Comparison of ENCODE assay signal across 8 mouse cellular contexts in the genomic region with DNA sequence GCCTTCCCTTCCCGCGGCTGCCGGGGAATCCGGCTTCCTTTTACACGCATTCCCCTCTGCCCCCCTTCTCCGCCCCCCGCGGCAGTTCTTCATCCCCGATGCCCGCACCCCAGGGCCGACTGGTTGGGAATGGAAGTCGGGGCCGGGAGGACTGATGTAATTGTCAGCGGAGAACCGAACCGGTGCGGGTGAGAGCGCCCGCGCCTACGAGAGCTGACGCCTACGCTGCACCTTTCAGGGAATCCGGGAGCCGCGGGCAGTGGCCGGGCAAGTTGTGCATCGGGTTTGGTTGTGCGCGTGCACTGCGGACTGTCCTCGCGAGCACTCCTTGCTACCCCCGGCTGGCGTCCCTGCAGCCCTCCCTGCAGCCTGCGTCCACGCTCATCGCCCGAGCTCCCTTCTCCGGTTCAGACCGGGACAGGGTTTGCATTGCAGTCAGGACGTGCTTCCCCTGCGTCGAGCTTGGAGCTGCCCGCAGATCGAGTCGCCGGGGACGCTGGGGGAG. TPM values are rescaled to one million over a fixed set of nuclear protein-coding genes. Genes with fewer than 3 reads are reported as not detected.
A peak's percentile ranks its signal among the peaks of the same experiment; 100 is the strongest.
DNase-seq lines count a peak whose midpoint lies in the region; ATAC-seq and TF ChIP-seq lines count a peak whose summit lies in the region.

No protein-coding gene starts in this region.

- H3K27ac ChIP-seq in forebrain, embryonic 13.5 days = peak overlapping the region; percentile 69
- no peak overlapping the region for H3K27ac ChIP-seq in heart, embryonic 16.5 days (ENCODE audit: low read length)
- H3K27ac ChIP-seq in liver, embryonic 12.5 days = no peak overlapping the region
- peak overlapping the region; percentile 80 for H3K27ac ChIP-seq in neural tube, embryonic 12.5 days

- peak overlapping the region; percentile 83 for H3K9ac ChIP-seq in forebrain, embryonic 13.5 days
- H3K9ac ChIP-seq in heart, embryonic 16.5 days (ENCODE audit: low read length) = peak overlapping the region; percentile 78
- peak overlapping the region; percentile 60 for H3K9ac ChIP-seq in liver, embryonic 12.5 days
- H3K9ac ChIP-seq in neural tube, embryonic 12.5 days = peak overlapping the region; percentile 87

- peak; percentile 39 for DNase-seq in brain, embryonic 18.5 days (ENCODE audit: low read depth, low spot score)
- DNase-seq in kidney, postnatal 14 days = peak; percentile 74
- peak; percentile 56 for DNase-seq in urinary bladder, adult 2 months (ENCODE audit: low spot score)

- peak overlapping the region; percentile 93 for H3K4me3 ChIP-seq in E14TG2a.4 (replicated peaks; ENCODE audit: low read length)
- H3K4me3 ChIP-seq in forebrain, embryonic 13.5 days = peak overlapping the region; percentile 92
- peak overlapping the region; percentile 76 for H3K4me3 ChIP-seq in heart, embryonic 16.5 days (ENCODE audit: low read length)
- H3K4me3 ChIP-seq in liver, embryonic 12.5 days = peak overlapping the region; percentile 62
- H3K4me3 ChIP-seq in neural tube, embryonic 12.5 days = peak overlapping the region; percentile 83

- peak; percentile 69 for ATAC-seq in forebrain, embryonic 13.5 days
- peak; percentile 64 for ATAC-seq in heart, embryonic 16.5 days (replicated peaks; ENCODE audit: extremely low read depth, insufficient read depth, low FRiP score)
- ATAC-seq in liver, embryonic 12.5 days = peak; percentile 50; the same call in 1 of the 2 replicates
- peak; percentile 74 for ATAC-seq in neural tube, embryonic 12.5 days (ENCODE audit: low FRiP score, low read depth)

- H3K9me3 ChIP-seq in E14TG2a.4 (ENCODE audit: low read length) = no peaks in the 10 kb centered on the region
- H3K9me3 ChIP-seq in forebrain, embryonic 13.5 days (replicated peaks) = no peaks in the 10 kb centered on the region
- no peaks in the 10 kb centered on the region for H3K9me3 ChIP-seq in heart, embryonic 16.5 days (replicated peaks; ENCODE audit: control insufficient read depth, low read length)
- H3K9me3 ChIP-seq in liver, embryonic 12.5 days (replicated peaks) = no peaks in the 10 kb centered on the region
- no peaks in the 10 kb centered on the region for H3K9me3 ChIP-seq in neural tube, embryonic 12.5 days

- H3K36me3 ChIP-seq in E14TG2a.4 (ENCODE audit: insufficient read depth, low read length) = no peaks in the 10 kb centered on the region
- H3K36me3 ChIP-seq in forebrain, embryonic 13.5 days (ENCODE audit: poor library complexity, severe bottlenecking) = no peaks in the 10 kb centered on the region
- no peaks in the 10 kb centered on the region for H3K36me3 ChIP-seq in heart, embryonic 16.5 days (ENCODE audit: control insufficient read depth, insufficient read depth)
- H3K36me3 ChIP-seq in liver, embryonic 12.5 days = no peaks in the 10 kb centered on the region
- H3K36me3 ChIP-seq in neural tube, embryonic 12.5 days = no peaks in the 10 kb centered on the region

- TF ChIP-seq CTCF in E14TG2a.4 (conservative IDR thresholded peaks at IDR 0.05; ENCODE audit: low read length) = no peak

- H3K4me2 ChIP-seq in forebrain, embryonic 13.5 days = peak overlapping the region; percentile 89
- H3K4me2 ChIP-seq in heart, embryonic 16.5 days (ENCODE audit: low read depth, low read length) = peak overlapping the region; percentile 84
- peak overlapping the region; percentile 75 for H3K4me2 ChIP-seq in liver, embryonic 12.5 days
- peak overlapping the region; percentile 88 for H3K4me2 ChIP-seq in neural tube, embryonic 12.5 days (replicated peaks)

- peaks cover 60% of the 10 kb centered on the region for H3K27me3 ChIP-seq in E14TG2a.4 (ENCODE audit: insufficient read depth, low read length)
- peaks cover 17% of the 10 kb centered on the region for H3K27me3 ChIP-seq in forebrain, embryonic 13.5 days
- peaks cover 5% of the 10 kb centered on the region; the same call in 1 of the 2 replicates for H3K27me3 ChIP-seq in heart, embryonic 16.5 days (ENCODE audit: control insufficient read depth, insufficient read depth, low read length)
- peaks cover 72% of the 10 kb centered on the region for H3K27me3 ChIP-seq in liver, embryonic 12.5 days (replicated peaks)
- no peaks in the 10 kb centered on the region for H3K27me3 ChIP-seq in neural tube, embryonic 12.5 days (replicated peaks)

- H3K4me1 ChIP-seq in E14TG2a.4 (replicated peaks; ENCODE audit: low read depth, low read length) = peaks cover 18% of the 10 kb centered on the region
- H3K4me1 ChIP-seq in forebrain, embryonic 13.5 days = peaks cover 13% of the 10 kb centered on the region; the same call in 1 of the 2 replicates
- H3K4me1 ChIP-seq in heart, embryonic 16.5 days (ENCODE audit: control insufficient read depth, insufficient read depth, low read length) = peaks cover 6% of the 10 kb centered on the region; the same call in 1 of the 2 replicates
- H3K4me1 ChIP-seq in liver, embryonic 12.5 days = 0 out of 2 replicates have a peak, but pooled peaks cover 13% of the 10 kb centered on the region
- peaks cover 7% of the 10 kb centered on the region; the same call in 1 of the 2 replicates for H3K4me1 ChIP-seq in neural tube, embryonic 12.5 days

- WGBS in forebrain, embryonic 13.5 days = under 1% methylated on average over 47 of the region's 49 CpGs
- WGBS in heart, embryonic 16.5 days = under 1% methylated on average over 48 of the region's 49 CpGs
- WGBS in liver, embryonic 12.5 days (ENCODE audit: insufficient replicate concordance) = under 1% methylated on average over 49 of the region's 49 CpGs
- under 1% methylated on average over 49 of the region's 49 CpGs for WGBS in neural tube, embryonic 12.5 days

RNA-seq across cellular contexts. Expression of a gene that starts 0.7 kb away (rescaled TPM):
- polyA plus RNA-seq in forebrain, embryonic 13.5 days (2015; fragmentation: Nextera tagmentation; extraction: Ambion mirVana) = 14.5 and 15.6 TPM in 2 replicates
- polyA plus RNA-seq in heart, embryonic 16.5 days (2015; fragmentation: Nextera tagmentation; extraction: Ambion mirVana) = 5.9 and 6.0 TPM in 2 replicates
- 1.5 and 1.9 TPM in 2 replicates for polyA plus RNA-seq in liver, embryonic 12.5 days (2016; fragmentation: Nextera tagmentation; extraction: Ambion mirVana)
- 26.4 and 33.1 TPM in 2 replicates for polyA plus RNA-seq in neural tube, embryonic 12.5 days (2016; fragmentation: Nextera tagmentation; extraction: Ambion mirVana)
- polyA plus RNA-seq in urinary bladder, adult 2 months (2012; rRNA removed) = 4.7 and 4.8 TPM in 2 replicates

RNA-seq across cellular contexts. Expression of a gene that starts 37.2 kb away (rescaled TPM):
- 22.5 and 24.8 TPM in 2 replicates for polyA plus RNA-seq in forebrain, embryonic 13.5 days (2015; fragmentation: Nextera tagmentation; extraction: Ambion mirVana)
- polyA plus RNA-seq in heart, embryonic 16.5 days (2015; fragmentation: Nextera tagmentation; extraction: Ambion mirVana) = 10.6 and 12.3 TPM in 2 replicates
- polyA plus RNA-seq in liver, embryonic 12.5 days (2016; fragmentation: Nextera tagmentation; extraction: Ambion mirVana) = 7.9 and 9.0 TPM in 2 replicates
- polyA plus RNA-seq in neural tube, embryonic 12.5 days (2016; fragmentation: Nextera tagmentation; extraction: Ambion mirVana) = 14.1 and 18.6 TPM in 2 replicates
- polyA plus RNA-seq in urinary bladder, adult 2 months (2012; rRNA removed) = 23.2 and 24.8 TPM in 2 replicates

RNA-seq across cellular contexts. Expression of a gene that starts 46.7 kb away (rescaled TPM):
- polyA plus RNA-seq in forebrain, embryonic 13.5 days (2015; fragmentation: Nextera tagmentation; extraction: Ambion mirVana) = not detected in 2 replicates
- 0.54 TPM in 1 of 2 replicates, not detected in the other for polyA plus RNA-seq in heart, embryonic 16.5 days (2015; fragmentation: Nextera tagmentation; extraction: Ambion mirVana)
- polyA plus RNA-seq in liver, embryonic 12.5 days (2016; fragmentation: Nextera tagmentation; extraction: Ambion mirVana) = not detected in 2 replicates
- polyA plus RNA-seq in neural tube, embryonic 12.5 days (2016; fragmentation: Nextera tagmentation; extraction: Ambion mirVana) = not detected in 2 replicates
- polyA plus RNA-seq in urinary bladder, adult 2 months (2012; rRNA removed) = 0.21 TPM in 1 of 2 replicates, not detected in the other

Comparison
In these comparisons a context has a peak if more than half of its experiments do, and no peak if none do; other contexts are left out.
1. H3K27ac ChIP-seq: peak in forebrain, embryonic 13.5 days (single experiment) and neural tube, embryonic 12.5 days (single experiment); none in heart, embryonic 16.5 days (single experiment) and liver, embryonic 12.5 days (single experiment).
2. Peak in every context shown above with its lines, with median percentiles within 50 percentile points of each other: H3K4me3 ChIP-seq, DNase-seq, ATAC-seq, H3K4me2 ChIP-seq and H3K9ac ChIP-seq.